Mouse (Mus musculus): ENCODE data around the gene Lrp11. TPM values are rescaled to one million over a fixed set of nuclear protein-coding genes. Genes with fewer than 3 reads are reported as not detected.
A peak's percentile ranks its signal among the peaks of the same experiment; 100 is the strongest.

Lrp11 gene
- polyA plus RNA-seq (2012; ENCODE audit: insufficient read depth, insufficient read length, missing spikeins) = 2.9 and 3.8 TPM in 2 replicates

GRCm38 (mm10) chr10:7589592-7590233 is at the start of gene Lrp11:
TSS of gene Lrp11 (plus strand) at chr10:7589800.
- H3K27ac ChIP-seq (ENCODE audit: insufficient read depth, low read depth, low read length) = peak within 1 kb of the TSS; percentile 11
- H3K4me1 ChIP-seq (ENCODE audit: control insufficient read depth, insufficient read depth, low read length) = no peaks in the 10 kb centered on the region
- H3K4me3 ChIP-seq (ENCODE audit: insufficient read depth, low read length) = peak within 1 kb of the TSS; percentile 68
- no peak for TF ChIP-seq POLR2A (IDR thresholded peaks at IDR 0.05; ENCODE audit: borderline replicate concordance, low read depth, low read length)
- no peak for TF ChIP-seq CTCF (IDR thresholded peaks at IDR 0.05; ENCODE audit: low read depth, low read length)

GRCm38 (mm10) chr10:7578002-7578401 is 11.6 kb upstream of the Lrp11 start:
- H3K27ac ChIP-seq (ENCODE audit: insufficient read depth, low read depth, low read length) = no peak overlapping the region
- no peaks in the 10 kb centered on the region for H3K4me1 ChIP-seq (ENCODE audit: control insufficient read depth, insufficient read depth, low read length)
- TF ChIP-seq CTCF (IDR thresholded peaks at IDR 0.05; ENCODE audit: low read depth, low read length) (no peak), POLR2A (IDR thresholded peaks at IDR 0.05; ENCODE audit: borderline replicate concordance, low read depth, low read length) (no peak)
- no peak overlapping the region for H3K4me3 ChIP-seq (ENCODE audit: insufficient read depth, low read length)

GRCm38 (mm10) chr10:7581401-7581800 is 8.2 kb upstream of the Lrp11 start:
- Histone ChIP-seq H3K4me3 (ENCODE audit: insufficient read depth, low read length) (no peak overlapping the region), H3K27ac (ENCODE audit: insufficient read depth, low read depth, low read length) (no peak overlapping the region), H3K4me1 (ENCODE audit: control insufficient read depth, insufficient read depth, low read length) (no peaks in the 10 kb centered on the region)
- TF ChIP-seq CTCF (IDR thresholded peaks at IDR 0.05; ENCODE audit: low read depth, low read length) (no peak), POLR2A (IDR thresholded peaks at IDR 0.05; ENCODE audit: borderline replicate concordance, low read depth, low read length) (no peak)

- no peak for TF ChIP-seq POLR2A (IDR thresholded peaks at IDR 0.05; ENCODE audit: borderline replicate concordance, low read depth, low read length)
- TF ChIP-seq CTCF (IDR thresholded peaks at IDR 0.05; ENCODE audit: low read depth, low read length) = no peak
- Histone ChIP-seq H3K4me1 (ENCODE audit: control insufficient read depth, insufficient read depth, low read length) (no peaks in the 10 kb centered on the region), H3K4me3 (ENCODE audit: insufficient read depth, low read length) (no peak overlapping the region), H3K27ac (ENCODE audit: insufficient read depth, low read depth, low read length) (no peak overlapping the region)
These were observed 7.3 kb upstream of the Lrp11 start for GRCm38 (mm10) chr10:7582157-7582890.

GRCm38 (mm10) chr10:7582891-7583557 is 6.6 kb upstream of the Lrp11 start:
- H3K4me1 ChIP-seq (ENCODE audit: control insufficient read depth, insufficient read depth, low read length) = no peaks in the 10 kb centered on the region
- H3K4me3 ChIP-seq (ENCODE audit: insufficient read depth, low read length) = no peak overlapping the region
- no peak overlapping the region for H3K27ac ChIP-seq (ENCODE audit: insufficient read depth, low read depth, low read length)
- no peak for TF ChIP-seq CTCF (IDR thresholded peaks at IDR 0.05; ENCODE audit: low read depth, low read length)

- Histone ChIP-seq H3K4me3 (ENCODE audit: insufficient read depth, low read length) (no peak overlapping the region), H3K4me1 (ENCODE audit: control insufficient read depth, insufficient read depth, low read length) (no peaks in the 10 kb centered on the region), H3K27ac (ENCODE audit: insufficient read depth, low read depth, low read length) (no peak overlapping the region)
- no peak for TF ChIP-seq POLR2A (IDR thresholded peaks at IDR 0.05; ENCODE audit: borderline replicate concordance, low read depth, low read length)
- TF ChIP-seq CTCF (IDR thresholded peaks at IDR 0.05; ENCODE audit: low read depth, low read length) = no peak
These were observed 2.8 kb upstream of the Lrp11 start for GRCm38 (mm10) chr10:7586771-7587170.

- Histone ChIP-seq H3K4me1 (ENCODE audit: control insufficient read depth, insufficient read depth, low read length) (no peaks in the 10 kb centered on the region), H3K27ac (ENCODE audit: insufficient read depth, low read depth, low read length) (no peak overlapping the region), H3K4me3 (ENCODE audit: insufficient read depth, low read length) (peak overlapping the region; percentile 68)
- TF ChIP-seq POLR2A (IDR thresholded peaks at IDR 0.05; ENCODE audit: borderline replicate concordance, low read depth, low read length) (no peak), CTCF (IDR thresholded peaks at IDR 0.05; ENCODE audit: low read depth, low read length) (no peak)
These were observed 662 bp downstream of the Lrp11 start for GRCm38 (mm10) chr10:7590234-7590689.

GRCm38 (mm10) chr10:7590792-7591191 is 1.2 kb downstream of the Lrp11 start:
- no peak overlapping the region for H3K27ac ChIP-seq (ENCODE audit: insufficient read depth, low read depth, low read length)
- no peak for TF ChIP-seq CTCF (IDR thresholded peaks at IDR 0.05; ENCODE audit: low read depth, low read length)
- no peaks in the 10 kb centered on the region for H3K4me1 ChIP-seq (ENCODE audit: control insufficient read depth, insufficient read depth, low read length)
- H3K4me3 ChIP-seq (ENCODE audit: insufficient read depth, low read length) = peak overlapping the region; percentile 68

- no peak for TF ChIP-seq POLR2A (IDR thresholded peaks at IDR 0.05; ENCODE audit: borderline replicate concordance, low read depth, low read length)
- TF ChIP-seq CTCF (IDR thresholded peaks at IDR 0.05; ENCODE audit: low read depth, low read length) = no peak
- no peak overlapping the region for H3K27ac ChIP-seq (ENCODE audit: insufficient read depth, low read depth, low read length)
- no peak overlapping the region for H3K4me3 ChIP-seq (ENCODE audit: insufficient read depth, low read length)
- no peaks in the 10 kb centered on the region for H3K4me1 ChIP-seq (ENCODE audit: control insufficient read depth, insufficient read depth, low read length)
These were observed 5.2 kb downstream of the Lrp11 start for GRCm38 (mm10) chr10:7594797-7595196.

- peaks cover 6% of the 10 kb centered on the region for H3K4me1 ChIP-seq (ENCODE audit: control insufficient read depth, insufficient read depth, low read length)
- no peak overlapping the region for H3K4me3 ChIP-seq (ENCODE audit: insufficient read depth, low read length)
- H3K27ac ChIP-seq (ENCODE audit: insufficient read depth, low read depth, low read length) = no peak overlapping the region
- TF ChIP-seq CTCF (IDR thresholded peaks at IDR 0.05; ENCODE audit: low read depth, low read length) (no peak), POLR2A (IDR thresholded peaks at IDR 0.05; ENCODE audit: borderline replicate concordance, low read depth, low read length) (no peak)
These were observed 6.7 kb downstream of the Lrp11 start for GRCm38 (mm10) chr10:7596251-7596650.
